Mouse (Mus musculus) lung, adult 18-20 months (tissue): ENCODE results near the gene Birc3.
"Not testable (repeated sequence)": the region's sequence is repeated elsewhere in the genome, so short reads cannot be mapped to it uniquely, and the experiment has no call there.

Experiments used
- DNase-seq, 2 experiments: peaks; one replicate each; pipeline ENCODE4 v3.0.0; 2022; ENCODE audit warnings: mixed read lengths in 2 of 2

Birc3 gene

DNA sequence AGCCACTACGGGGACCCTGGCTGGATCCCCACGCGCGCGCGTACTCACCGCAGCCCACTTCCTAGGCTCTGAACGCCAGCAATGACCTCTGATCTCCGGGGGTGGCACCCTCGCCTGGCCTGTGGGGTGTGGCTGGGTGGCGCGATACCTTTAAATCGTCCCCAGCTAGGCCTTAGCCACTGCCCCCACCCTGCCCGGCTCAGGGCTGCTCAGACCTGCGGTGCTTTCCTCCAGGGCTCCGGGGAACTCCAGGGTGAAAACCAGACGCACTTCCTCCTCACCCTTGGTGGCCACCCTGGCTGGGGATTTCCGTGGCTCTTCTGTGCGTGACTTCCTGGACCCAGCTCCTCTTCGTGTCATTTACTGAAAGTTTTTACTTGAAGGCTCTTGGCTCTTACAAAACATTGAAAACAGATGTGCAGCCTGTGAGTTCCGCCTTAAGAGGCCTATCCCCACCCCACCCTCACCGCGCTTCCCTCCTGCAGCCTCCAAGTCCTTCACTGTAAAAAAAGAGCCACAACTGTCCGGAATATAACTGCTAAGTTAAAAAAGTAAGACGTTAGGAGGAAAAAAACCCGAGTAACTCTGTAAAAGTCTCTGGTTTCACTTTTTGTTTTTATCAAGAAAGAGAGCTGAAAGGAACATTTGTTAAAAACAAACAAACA lies at the start of gene Birc3:
Birc3 (minus strand) TSS at position 412 of the 665 bp plus-strand sequence.
- peak; percentile 88 to 89 for DNase-seq

- no peak for DNase-seq
These were observed 41.9 kb upstream of the Birc3 start for GRCm38 (mm10) chr9:7914925-7915324.

GRCm38 (mm10) chr9:7914487-7914886 lies 41.5 kb upstream of the Birc3 start:
- DNase-seq = peak; percentile 59 to 72

- no peak for DNase-seq
These were observed 41.0 kb upstream of the Birc3 start for GRCm38 (mm10) chr9:7913953-7914352.

DNA sequence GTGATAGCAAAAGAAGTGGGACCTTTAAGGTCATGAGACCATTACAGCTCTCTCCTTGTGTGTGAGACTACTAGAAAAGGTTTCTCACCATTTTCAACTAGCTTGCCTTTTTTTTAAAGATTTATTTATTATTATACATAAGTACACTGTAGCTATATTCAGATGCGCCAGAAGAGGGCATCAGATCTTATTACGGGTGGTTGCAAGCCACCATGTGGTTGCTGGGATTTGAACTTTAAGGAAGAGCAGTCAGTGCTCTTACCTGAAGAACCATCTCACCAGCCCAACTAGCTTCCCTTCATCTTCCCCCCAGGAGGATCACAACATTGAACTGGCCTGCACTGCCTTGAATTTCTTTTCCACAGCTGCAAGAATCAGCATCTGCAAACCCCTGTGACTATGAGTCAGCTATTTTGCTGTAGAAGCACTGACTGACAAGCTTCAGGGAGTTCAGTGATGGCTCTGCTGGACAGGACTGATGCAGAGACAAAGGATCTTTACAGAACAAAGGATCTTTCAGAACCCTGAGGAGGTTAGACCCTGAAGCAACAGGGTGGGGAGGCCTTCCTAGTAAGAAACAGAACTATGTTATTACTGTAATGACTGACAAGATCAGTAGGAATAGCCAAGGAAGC lies 34.5 kb upstream of the Birc3 start:
- DNase-seq = no peak

DNA sequence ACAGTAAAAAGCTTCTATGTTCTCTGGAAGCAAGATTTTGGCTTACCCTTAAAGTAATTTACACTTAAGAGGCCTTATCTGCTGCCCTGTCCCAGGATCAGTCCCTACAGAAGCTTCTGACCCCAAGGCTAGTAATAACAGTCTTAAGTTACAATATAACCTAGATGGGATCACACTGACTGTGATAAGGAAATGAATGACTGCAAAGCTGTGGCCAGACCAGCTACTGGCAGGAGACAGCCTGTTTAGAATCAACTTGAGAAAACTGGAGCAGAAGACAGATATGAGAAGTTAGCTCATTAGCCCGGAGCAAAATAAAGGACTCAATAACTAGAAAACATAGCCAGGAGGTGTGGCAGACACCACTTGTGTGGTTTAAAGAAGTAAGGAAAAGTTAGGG lies 33.6 kb upstream of the Birc3 start:
- DNase-seq = no peak

DNA sequence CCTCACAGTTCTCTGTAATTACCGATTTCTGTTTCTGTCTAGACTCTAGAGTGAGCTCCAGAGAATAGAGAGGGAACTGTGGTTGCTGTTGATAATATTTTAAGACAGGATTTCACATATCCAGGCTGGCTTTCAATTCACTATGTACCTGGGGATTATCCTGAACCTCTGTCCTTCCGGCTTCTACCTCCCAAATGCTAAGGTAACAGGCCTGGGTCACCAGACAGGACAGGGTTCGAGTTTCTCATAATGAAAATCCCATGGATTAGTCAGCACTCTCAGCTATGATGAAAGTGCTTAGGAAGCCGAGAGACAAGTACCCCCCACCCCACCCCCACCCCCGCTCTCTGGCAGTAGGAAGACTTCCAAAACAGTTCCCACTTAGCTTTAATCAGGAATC lies 30.8 kb upstream of the Birc3 start:
- DNase-seq = no peak

- DNase-seq = no peak
These were observed 30.3 kb upstream of the Birc3 start for GRCm38 (mm10) chr9:7903262-7903661.

- DNase-seq = peak in 1 of 2 experiments; percentile 19
These were observed 29.3 kb upstream of the Birc3 start for GRCm38 (mm10) chr9:7902311-7902710.

- DNase-seq = no peak
These were observed 28.0 kb upstream of the Birc3 start for GRCm38 (mm10) chr9:7900965-7901364.

DNA sequence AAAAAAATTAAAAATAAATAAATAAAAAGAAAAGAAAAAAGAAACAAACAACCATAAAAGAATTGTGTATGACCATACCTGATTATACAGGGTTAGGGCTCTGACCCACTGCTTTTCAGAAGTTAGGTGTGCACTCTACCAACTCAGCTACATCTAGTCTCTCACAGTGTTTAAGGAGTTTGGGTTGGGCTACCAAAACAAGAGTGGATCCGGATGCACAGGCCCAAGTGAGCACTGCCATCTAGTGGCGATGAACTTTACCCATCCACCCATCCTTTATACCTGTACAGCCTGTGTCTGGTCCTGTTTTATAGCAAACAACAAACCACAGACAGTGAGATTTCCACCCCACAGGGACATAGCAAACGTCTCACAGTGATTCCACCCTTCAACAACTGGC lies 24.5 kb upstream of the Birc3 start:
- DNase-seq = peak; percentile 73 to 81

DNA sequence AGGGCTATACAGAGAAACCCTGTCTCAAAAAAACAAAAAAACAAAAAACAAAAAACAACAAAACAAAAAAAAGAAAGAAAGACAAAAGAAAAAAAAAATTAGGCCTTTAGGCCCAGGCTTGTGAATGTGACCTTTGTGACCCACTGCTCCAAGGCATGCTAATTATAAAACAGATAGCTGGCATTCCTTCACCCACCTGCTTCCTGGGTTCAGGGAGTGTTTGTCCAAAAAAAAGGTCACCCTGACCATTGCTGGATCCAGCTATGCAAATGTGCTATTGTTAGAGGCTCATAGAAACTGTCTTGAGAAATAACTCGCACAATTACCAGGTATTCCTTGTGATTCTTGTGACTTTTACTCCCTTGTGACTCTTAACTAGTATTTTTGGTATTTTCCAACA lies 18.8 kb upstream of the Birc3 start:
- not testable (repeated sequence) for DNase-seq

GRCm38 (mm10) chr9:7891177-7891576 lies 18.2 kb upstream of the Birc3 start:
- no peak for DNase-seq

DNA sequence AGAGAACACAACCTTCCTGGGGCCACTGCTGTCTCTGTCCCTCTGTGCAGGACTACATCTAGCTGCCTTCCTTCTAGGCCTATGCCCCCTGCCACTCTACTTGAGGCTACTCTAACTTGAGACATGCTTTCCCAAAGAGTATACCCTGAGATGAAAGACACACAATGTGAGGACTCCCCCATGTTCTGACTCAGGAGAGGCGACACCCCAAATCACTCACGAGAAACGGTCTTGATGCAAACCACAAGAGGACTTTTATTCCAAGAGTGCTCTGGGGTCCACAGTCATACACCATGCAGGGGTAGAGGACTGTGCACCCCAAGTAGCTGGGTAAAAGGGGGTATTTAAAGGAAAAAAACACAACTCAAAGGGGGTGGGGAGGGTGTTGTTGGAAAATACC lies 11.4 kb upstream of the Birc3 start:
- DNase-seq = no peak

DNA sequence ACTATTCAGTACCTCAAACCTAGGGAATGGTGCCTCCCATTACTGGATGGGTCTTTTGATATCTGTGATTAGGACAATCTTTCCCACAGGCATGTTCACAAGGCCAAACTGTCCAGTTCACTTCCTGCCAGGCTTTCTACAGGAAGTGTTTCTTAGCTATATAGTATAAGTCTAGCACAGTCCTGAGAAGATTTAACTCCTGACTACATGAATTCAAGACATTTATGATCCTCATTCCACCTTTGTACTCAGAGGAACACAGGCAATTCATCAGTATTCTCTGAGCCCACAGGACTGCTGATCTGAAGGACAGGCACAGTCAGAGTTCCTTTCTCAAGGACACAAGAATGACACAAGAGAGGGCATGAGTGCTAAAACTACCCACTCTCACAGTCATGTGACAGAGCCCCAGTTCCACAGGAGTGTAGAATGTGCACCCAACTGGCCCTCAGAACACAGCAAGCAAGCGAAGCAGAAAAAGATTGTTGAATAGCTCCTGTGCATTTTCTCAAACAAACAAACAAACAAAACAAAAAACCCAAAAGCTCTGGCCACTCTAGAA lies 9.4 kb upstream of the Birc3 start:
- DNase-seq = no peak

- no peak for DNase-seq
These were observed 675 bp upstream of the Birc3 start for GRCm38 (mm10) chr9:7873511-7874211.

GRCm38 (mm10) chr9:7872044-7872774 lies 777 bp downstream of the Birc3 start:
- no peak for DNase-seq

- peak; percentile 59 to 68 for DNase-seq
These were observed 1.5 kb downstream of the Birc3 start for GRCm38 (mm10) chr9:7871316-7872043.

DNA sequence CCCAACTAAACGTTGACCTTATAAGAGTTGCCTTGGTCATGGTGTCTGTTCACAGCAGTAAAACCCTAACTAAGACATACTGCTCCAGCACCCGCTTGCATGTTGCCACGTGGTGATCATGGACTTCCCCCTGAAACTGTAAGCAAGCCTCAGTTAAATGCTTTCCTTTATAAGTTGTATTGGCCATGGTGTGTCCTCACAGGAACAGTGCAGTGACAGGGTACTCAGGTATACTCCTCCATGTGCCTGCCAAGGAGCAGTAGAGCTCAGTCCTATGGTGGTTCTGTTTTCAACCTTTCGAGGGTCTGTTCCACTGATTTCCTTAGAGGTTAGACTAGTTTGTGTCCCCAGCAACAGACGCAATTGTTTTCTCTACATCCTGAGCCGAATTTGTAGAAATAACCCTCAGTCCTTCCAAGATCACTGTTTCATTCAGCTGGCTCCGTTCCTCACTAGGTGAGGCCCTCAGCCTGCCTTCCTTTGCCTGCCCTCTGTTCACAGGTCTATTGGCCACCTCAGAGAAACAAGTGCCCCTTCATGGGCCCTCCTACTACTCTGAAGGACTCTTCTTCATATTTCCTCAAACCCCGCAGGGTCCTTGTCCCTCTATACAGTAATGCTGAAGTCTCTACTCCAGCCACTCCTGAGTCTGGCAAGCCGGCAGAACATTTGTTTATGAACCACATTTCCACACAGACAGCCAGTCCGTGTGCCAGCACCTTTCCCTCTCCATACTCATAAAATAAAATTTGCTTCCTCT lies 2.2 kb downstream of the Birc3 start:
- DNase-seq = peak; percentile 73 to 78

DNA sequence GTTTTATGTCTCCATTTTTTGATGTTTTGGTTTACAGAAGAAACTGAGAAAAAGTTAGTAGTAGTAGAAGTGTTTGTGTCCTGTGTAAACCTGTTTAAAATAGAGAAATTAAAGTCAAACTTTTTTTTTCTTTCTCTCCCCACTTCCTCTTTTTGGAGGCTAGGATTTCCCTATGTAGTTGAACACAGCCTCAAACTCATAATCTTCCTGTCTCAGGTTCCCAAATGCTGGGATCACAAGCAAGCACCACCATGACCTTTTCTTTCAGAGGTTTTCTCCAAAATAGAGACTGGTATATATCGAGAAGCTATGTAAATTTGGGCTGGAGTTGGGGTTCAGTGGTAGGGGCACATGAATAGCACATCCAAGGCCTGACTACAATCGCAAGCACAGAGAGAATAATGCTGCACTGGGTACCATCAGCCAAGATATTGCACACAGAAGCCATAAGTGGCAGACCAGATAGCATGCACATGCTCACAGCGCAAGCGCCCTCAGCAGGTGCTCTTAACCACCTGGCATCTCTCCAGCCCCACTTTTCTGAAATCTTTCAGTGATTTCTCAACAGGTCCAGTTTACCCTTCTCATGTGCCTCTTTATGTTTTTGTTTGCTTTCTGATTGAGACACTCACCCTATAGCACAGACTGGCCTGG lies 4.0 kb downstream of the Birc3 start:
- peak; percentile 69 to 80 for DNase-seq

DNA sequence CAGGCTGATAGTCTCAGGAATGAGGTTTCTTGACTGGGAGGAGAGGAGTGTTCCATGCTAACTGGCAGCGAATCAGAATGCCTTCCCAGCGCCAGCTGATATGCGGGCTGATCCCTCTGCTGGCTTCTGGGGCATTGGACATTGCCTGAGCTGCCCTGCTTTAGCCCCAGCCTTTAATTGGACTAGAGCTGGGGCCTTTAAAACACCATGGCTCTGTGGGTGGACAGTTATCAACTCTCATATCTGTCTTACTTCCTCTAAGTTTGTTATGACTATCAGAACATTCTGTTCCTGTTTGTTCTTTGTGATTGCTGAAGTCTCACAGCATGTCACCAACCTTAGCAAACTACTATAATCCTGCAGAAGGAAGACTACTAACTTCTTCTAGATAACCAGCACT lies 5.0 kb downstream of the Birc3 start:
- DNase-seq = peak; percentile 59 to 75
